Mouse (Mus musculus) liver, adult 10 weeks (tissue): Measurements from ENCODE around the gene Mup20. TPM values are rescaled to one million over a fixed set of nuclear protein-coding genes. Genes with fewer than 3 reads are reported as not detected.

ENCODE experiments used
- polyA plus RNA-seq: library from polyadenylated mRNA; stranded (reverse); fragments of 350-450 nt; fragmentation: Illumina TruSeq; extraction: RNeasy Lipid Tissue Mini Kit (QIAGEN cat#74804); gene quantifications from one replicate; pipeline ENCODE4 v1.2.3, GENCODE M21; 2014; ENCODE audit warnings: low read depth, low replicate concordance

Gene Mup20
- 1,074 TPM for polyA plus RNA-seq

GRCm38 (mm10) chr4:62054058-62054457 lies at the start of gene Mup20:
Gene Mup20 (minus strand): TSS chr4:62054158.

GRCm38 (mm10) chr4:62087241-62087640 lies 33.3 kb upstream of the Mup20 start, which contains the start of gene Mup3:
Gene Mup3 (minus strand): TSS chr4:62087342.

Other genes with a start within 250 kb of the Mup20 start
- gene Mup5, start 218.9 kb downstream of the Mup20 start, polyA plus RNA-seq = not detected
- 13,939 TPM for gene Mup3, start 33.2 kb upstream of the Mup20 start, polyA plus RNA-seq
- 26.8 TPM for gene Mup21, start 96.7 kb upstream of the Mup20 start, polyA plus RNA-seq
- gene Zfp37, start 176.9 kb upstream of the Mup20 start, polyA plus RNA-seq = 1.0 TPM
- 5.2 TPM for gene Slc31a2, start 208.4 kb upstream of the Mup20 start, polyA plus RNA-seq